Mouse (Mus musculus): Measurements from ENCODE around the gene Pkn3.

The Pkn3 gene

DNA sequence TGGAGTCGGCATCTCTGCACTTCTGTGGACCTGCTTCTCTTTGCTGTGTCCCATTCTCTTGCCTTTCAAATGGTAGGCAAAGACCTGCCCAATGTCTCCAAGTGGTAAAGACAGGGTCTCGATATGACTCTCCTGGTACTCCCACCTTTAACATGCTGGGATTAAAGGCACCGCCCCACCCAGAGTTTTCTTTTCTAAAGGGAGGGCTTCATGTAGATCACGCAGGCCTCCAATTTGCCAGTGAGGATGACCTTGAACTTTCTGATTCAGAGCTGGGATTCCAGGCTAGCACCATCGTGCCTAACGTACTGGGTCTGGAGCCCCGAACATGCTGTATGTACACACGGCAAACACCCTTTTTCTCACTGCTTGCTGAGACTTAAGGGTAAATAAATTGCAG is 14.2 kb upstream of the Pkn3 start:
- DNase-seq (ENCODE audit: low read depth, low spot score) = peak; percentile 60

DNA sequence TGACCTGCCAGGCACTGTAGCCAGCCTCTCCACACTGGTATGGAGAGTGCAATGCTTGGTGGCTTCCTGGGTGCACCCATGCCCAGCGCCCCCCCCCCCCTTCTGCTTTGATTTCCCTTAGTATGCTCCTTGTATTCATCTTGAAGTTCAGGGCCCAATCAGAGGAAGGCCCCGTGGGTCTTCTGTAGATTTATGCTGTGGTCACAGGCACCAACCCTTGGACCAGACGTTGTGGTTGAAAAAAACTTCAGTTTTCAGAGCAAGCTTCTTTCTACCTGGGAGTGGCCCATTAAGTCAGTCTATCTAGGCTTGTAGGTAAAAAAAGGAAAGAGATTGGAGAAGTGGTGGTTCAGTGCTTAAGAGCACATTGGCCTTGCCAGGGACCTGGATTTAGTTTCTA is 13.7 kb upstream of the Pkn3 start:
- no peak for DNase-seq (ENCODE audit: low read depth, low spot score)

DNA sequence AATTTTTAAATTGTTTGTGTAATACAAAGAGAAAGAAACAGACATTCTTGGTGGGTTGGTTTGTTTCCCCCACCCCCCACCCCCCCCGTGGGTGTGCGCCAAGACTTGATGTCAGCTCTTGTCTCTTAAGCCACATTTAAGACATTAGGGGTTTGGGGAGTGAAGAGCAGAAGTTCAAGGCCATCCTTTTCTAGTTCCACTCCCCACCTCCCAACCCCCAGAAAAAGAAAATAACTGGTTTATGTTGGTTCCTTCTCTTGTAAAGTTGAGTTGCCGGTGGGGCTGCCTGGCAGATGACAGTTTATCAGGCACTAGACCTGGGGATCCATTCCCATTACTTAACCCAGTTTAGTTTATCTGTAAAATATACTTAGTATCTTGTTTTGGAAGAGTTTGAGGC is 13.2 kb upstream of the Pkn3 start:
- no peak for DNase-seq (ENCODE audit: low read depth, low spot score)

DNA sequence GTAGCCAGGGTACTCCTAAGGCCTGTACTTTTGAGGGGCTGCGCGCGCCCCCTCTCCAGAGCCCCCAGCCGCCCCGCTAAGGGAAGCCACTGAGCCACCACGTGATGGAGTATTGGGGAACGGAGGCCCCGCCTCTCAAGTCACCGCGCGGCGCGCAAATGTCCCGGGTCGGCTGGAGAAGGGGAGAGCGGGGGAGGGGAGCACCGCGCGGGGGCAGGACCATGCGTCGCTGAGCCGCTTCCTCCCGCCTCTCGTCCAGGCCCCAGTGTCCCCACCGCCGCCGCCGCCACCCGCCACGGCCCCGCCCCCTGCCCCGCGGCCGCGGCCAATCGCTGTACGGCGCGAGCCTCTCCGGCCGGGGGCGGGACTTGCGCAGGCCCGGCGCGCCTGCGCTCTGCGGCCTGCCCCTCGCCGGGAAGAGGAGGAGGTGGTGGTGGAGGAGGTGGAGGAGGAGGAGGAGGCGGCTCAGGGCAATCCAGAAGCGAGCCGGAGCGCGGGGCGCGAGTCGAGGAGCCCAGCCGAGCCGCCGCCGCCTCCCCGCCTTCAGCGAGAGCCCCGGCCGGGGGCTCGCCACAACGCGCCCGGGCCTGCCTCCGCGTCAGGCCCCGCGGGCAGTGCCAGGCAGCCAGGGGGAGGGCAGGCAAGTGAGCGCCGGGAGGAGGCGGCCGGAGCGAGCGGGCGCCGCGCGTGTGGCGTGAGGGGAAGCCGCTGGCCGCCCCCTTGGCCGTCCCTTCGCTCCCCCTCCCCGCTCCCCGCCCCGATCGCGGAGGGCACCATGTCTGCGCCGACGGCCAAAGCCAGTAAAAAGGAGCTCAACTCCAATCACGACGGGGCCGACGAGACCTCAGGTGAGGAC is 11.2 kb upstream of the Pkn3 start:
- peak; percentile 96 for DNase-seq (ENCODE audit: low read depth, low spot score)

DNA sequence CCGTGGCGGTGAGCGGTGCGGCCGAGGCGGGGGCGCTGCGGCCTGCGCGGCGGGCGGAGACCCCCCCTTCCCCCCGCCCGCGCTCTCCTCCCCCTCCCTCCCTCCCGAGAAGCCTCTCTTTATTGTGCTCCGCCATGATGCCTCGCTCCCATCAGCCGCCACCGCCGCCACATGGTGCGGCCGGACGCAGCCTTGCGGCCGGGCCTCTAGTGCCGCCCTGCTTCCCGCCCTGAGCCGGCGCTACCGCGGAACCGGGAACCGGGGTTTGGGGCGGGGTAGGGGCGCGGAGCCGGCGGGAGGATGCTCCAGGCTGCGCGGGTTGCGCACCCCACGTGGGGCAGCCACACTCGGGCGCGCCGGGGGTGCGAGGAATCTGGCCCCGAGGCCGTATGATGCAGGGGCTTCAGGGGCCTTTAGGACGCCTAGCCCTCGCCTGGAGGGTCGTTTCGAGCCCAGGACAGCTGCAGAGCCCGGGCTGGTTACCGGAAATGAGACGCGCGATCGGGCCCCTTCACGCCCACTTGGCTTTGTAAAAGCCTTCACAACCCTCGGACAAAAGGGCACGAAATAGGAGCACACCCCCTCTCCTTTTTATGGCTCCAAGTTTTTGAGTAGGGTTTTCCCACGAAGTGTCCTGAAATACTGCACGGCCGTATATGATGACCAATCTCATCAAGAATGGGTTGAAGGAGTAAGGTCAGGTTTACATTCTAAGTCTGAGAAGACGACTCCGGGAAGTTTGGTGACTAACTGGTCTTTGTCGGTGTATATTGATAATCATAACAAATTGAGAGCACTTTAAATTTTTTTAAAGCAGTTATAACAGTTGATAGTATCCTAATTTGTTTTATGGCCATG is 10.2 kb upstream of the Pkn3 start:
- peak; percentile 68 for DNase-seq (ENCODE audit: low read depth, low spot score)

DNA sequence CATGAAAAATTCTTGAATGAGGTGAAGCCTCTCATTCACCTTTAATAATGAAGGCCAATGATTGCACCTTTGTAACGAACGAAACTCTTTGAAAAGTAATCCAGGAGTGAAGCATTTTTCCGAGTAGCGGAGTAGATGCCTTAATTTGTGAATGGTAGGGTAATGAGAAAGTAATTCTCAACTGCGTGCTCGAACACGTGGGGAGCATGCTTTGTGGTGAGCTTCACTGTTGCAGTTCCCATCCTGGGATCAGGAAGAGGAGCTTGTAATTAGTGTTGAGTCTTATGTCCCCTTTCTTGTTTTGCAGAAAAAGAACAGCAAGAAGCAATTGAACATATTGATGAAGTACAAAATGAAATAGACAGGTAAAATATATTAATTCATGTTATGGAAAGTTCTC is 9.5 kb upstream of the Pkn3 start:
- DNase-seq (ENCODE audit: low read depth, low spot score) = no peak

DNA sequence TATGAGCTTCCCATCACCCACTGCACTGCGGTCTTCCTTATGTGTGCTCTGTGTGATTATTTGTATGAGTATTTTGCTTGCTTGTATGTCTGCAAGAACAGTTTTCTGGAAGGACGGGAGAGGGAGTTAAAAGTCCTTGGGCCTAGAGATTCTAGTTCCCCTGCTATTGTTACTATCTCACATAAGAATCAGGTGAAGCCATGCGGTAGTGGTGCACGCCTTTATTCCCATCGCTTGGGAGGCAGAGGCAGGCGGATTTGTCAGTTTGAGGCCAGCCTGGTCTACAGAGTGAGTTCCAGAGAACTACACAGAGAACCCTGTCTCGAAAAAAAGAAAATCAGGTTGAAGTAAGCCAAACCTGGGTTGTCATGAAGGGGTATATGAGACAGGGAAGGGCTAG is 4.6 kb upstream of the Pkn3 start:
- DNase-seq (ENCODE audit: low read depth, low spot score) = no peak

DNA sequence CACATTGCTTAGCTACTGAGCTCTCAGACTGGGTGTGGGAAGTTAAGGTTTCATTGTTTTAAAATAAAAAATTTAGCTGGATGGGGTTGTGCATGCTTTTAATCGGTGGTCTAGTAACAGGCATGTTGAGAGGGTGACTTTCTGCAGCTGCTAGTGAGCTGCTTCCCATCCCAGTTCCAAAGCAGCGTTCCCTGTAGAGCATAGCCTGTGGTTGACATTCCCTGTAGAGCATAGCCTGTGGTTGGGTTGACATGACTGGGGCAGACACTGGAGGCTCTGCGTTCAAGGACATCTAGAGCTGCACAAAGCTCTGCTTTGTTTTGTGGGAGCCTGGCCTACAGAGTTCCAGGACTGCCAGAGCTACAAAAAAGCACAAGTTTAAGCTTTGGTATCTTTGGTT is 4.2 kb upstream of the Pkn3 start:
- no peak for DNase-seq (ENCODE audit: low read depth, low spot score)

DNA sequence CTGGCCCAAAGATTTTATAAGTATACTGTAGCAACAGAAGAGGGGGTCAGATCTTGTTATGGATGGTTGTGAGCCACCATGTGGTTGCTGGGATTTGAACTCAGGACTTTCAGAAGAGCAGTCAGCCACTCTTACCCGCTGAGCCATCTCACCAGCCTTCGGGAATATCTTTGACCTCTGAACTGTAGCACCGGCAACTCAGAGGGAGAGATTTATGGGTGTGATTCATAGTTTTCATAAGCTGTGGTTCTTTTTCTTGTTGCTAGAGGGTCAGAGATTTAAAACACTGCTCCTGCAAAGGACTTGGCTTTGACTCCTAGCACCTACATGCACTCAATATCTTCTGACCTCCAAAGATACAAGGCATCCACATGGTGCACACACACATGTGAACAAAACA is 1.9 kb upstream of the Pkn3 start:
- DNase-seq (ENCODE audit: low read depth, low spot score) = no peak

DNA sequence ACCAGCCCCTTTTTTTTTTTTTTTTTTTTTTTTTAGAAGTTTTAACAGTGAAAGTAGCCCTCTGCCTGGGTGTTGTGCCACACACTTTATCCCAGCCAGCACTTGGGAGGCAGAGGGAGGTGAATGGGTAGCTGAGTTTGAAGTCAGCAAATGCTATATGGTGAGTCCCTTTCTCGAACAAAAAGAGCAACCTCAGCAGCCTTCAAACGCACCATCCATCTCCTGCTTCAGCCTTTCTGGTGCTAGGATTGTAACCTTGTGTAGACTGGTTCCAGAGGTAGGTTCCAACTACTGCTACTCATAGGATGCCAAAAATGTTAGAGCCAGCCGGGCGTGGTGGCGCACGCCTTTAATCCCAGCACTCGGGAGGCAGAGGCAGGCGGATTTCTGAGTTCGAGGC is 1.0 kb upstream of the Pkn3 start:
- DNase-seq (ENCODE audit: low read depth, low spot score) = no peak

DNA sequence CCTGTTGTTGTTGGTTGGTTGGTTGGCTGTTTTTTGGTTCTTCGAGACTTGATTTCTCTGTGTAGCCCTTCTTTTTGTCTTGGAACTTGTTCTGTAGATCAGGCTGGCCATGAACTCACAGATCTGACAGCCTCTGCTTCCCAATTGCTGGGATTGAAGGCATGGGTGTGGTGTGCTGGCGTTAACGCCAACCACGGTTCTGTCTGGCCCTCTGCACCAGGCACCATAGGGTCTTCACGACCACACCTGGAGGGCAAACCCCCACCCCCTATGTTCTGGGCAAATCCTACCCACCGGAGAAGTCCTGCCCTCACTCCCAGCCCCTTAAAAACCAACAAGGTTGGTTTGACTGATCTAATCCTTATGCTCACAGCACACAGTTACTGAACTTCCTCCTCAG is 525 bp upstream of the Pkn3 start:
- DNase-seq (ENCODE audit: low read depth, low spot score) = no peak

DNA sequence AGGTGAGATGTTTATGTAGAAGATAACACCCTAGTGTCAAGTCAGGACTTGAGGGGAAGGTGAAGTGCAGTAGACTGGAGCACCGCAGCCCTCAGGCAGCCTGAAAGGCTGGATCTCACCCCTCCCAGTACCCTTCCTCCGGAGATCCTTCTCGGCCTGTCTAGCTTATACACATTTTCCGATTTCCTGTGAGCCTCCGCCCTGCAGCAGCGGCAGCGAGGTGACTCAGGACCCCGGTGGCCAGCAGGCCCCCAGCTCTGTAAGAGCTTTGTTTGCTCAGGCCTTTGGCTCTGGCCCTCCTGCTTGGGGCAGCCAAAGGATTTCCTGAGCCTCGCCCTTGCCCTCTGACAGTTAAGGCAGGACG is 847 bp downstream of the Pkn3 start:
- DNase-seq (ENCODE audit: low read depth, low spot score) = no peak

DNA sequence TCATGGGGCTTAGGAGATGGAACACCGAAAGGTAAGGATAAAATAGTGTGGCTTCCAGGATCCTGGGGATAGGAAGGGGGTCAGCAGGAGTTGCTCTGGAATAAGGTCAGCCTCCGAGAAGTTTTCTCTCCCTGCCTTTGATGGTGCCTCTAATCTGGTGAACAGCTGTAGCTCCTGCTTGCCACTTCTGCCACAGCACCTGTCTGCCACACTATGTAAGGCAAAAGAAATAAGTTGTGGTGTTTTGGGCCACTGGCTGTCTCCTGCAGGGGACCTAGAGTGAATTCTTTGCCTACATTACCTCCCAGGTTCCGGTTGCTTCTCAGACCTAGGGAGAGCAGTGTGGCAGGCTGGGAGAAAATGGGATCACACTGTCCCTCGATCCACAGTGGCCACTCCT is 1.3 kb downstream of the Pkn3 start:
- no peak for DNase-seq (ENCODE audit: low read depth, low spot score)

DNA sequence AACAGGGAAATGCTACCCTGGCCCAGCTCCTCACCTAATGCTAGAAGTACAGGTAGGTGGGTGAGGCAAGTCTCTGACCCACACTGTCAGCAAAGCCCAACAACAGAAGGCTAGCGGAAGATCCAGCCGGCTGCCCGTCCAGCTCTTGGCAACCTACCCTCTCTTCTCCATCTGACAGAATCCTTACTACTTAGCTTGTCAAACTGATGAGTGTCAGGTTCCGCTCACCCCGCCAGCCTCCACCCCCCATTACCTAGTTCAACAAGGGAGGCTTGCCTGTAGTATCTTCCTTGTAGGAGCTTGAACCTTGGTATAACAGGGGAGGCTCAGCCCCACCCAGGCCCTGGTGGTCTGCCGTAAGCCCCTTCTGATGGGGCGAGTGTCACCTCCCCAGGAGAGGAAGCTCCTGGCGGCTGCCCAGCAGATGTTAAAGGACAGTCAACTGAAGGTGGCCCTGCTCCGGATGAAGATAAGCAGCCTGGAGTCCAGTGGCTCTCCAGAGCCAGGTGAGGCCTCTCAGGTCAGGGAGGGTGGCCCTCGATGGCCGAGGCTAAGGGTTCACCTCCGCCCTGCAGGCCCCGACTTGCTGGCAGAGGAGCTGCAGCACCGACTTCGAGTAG is 2.8 kb downstream of the Pkn3 start:
- no peak for DNase-seq (ENCODE audit: low read depth, low spot score)

DNA sequence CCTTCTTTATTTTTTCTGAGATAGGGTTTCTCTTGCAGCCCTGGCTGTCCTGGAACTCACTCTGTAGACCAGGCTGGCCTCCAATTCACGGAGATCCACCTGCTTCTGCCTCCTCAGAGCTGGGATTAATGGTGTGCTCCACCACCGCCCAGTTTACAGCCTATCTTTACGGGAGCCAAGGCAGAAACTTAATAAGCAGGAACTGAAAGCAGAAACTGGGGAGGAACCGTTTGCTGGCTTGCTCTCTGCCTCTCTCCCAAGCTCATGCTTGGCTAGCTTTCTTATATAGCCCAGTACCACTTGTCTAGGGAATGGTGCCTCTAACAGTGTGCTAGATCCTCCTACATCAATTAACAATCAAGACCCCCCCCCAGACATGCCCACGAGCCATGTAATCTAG is 6.6 kb downstream of the Pkn3 start:
- DNase-seq (ENCODE audit: low read depth, low spot score) = no peak

DNA sequence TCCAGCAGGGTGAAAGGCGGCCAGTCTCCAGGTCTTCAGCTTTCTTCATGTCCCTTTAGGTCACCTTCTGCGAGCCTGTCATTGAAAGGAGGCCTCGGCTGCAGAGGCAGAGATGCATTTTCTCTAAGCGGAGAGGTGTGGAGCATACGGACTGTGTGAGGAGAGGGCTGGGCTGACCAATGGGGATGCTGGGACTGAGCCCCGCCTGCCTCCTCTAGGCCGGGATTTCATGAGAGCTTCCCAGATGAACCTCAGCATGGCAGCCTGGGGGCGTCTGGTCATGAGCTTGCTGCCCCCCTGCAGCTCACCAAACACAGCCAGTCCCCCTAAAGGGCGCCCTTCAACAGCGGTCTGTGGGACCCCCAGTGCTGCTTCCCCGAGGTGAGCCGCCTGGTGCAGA is 7.1 kb downstream of the Pkn3 start:
- peak; percentile 63 for DNase-seq (ENCODE audit: low read depth, low spot score)

DNA sequence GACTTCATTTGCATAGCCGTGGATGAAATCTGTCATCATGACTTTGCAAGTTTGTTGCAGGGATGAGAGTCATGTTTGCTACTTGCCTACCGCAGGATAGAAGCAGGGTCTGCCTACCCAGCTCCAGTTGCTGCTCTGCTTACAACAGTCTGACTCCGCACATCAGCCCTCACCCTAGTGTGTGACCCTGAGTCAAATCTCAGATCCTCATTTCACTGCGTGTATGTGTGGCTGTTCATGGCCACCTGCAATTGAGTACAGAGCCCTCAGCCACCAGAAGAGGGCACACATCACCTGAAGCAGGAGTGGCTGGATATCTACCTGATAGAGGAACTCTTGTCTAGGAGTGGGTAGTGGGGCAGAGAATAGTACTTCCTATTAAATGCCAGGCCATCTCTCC is 9.8 kb downstream of the Pkn3 start:
- DNase-seq (ENCODE audit: low read depth, low spot score) = peak; percentile 56

DNA sequence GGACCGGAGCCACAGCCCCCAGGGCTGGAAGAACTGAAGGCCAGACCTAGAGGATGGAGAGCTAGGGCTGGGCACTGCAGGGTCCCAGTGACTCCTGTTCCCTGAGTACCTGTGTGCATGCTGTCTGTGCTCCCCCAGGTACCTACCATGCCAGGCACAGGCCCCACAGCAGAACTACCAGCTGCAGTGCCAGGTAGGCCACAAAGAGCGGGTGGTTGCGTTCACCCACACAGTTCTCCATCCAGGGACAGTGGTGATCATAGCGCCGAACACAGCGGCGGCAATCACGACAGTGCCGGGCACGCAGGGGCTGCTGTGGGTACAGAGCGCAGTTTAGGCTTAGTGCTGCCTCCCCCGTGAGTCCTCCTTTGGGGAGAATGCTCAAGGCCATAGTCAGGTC is 14.0 kb downstream of the Pkn3 start:
- DNase-seq (ENCODE audit: low read depth, low spot score) = no peak

DNA sequence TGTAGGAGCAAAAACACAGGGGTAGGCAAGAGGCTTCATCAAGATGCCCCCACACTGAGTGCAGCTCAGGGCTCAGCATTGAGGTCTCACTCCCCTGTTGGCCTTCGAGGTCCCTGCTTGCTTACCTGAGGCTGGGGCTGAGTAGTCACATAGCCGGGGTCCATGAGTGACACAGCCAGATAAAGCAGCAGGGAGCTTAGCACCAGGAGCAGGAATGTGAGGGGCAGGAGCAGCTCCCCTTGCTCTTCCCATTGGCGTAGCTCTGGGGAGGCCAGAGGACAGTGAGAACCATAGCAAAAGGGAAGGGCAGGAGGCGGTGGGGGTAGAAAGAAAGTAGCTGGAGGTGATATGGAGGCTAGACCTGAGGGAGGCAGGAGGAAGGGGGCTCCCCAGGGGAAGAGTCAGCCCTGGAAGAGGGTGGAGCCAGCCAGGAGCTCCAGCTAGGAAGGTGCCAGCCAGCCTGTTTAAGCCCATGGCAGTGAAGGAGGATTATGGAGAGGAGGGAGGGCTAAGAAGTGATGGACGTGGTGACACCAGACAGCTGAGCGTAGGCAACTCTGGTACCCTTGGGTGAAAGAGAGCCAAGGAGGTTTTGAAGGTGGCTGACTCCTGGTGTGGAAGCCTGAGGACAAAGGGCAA is 14.9 kb downstream of the Pkn3 start:
- DNase-seq (ENCODE audit: low read depth, low spot score) = no peak

DNA sequence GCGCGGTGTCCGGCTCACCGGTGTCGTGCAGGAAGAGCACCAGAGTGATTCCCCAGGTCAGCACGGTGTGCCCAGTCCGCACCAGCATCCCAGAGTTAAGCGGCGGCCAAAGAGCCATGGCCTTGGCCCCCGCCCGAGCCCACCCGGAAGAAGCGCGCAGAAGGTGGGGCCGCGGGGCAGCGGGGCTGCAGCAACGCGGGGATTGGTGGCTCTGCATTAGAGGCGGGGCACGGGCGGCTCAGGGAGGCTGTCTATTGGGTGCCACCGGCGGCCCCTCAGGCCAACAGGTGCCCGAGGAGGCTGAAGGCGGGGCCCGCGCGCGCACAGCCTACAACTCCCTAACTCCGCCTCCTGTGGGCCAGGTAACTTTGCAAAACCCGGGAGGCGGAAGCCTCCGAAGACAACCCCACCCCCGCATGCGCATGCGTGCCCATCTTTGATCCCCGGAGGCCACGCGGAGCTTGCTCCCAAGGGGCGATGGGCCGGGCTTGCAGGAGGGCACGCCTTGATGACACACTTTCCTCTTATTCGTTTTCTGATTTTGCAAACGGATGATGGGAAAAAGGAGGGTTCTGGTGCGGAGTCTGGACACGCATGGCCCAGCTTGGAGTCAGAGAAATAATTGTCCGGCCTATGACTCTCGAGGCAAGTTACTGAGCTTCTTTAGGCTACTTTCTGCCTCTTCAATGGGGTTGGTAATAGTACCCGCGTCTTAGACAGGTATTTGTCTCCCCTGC is 16.2 kb downstream of the Pkn3 start, which contains the start of gene Zdhhc12:
TSS of gene Zdhhc12 (minus strand) at position 178 of the 737 bp plus-strand sequence.
- peak; percentile 100 for DNase-seq (ENCODE audit: low read depth, low spot score)

DNA sequence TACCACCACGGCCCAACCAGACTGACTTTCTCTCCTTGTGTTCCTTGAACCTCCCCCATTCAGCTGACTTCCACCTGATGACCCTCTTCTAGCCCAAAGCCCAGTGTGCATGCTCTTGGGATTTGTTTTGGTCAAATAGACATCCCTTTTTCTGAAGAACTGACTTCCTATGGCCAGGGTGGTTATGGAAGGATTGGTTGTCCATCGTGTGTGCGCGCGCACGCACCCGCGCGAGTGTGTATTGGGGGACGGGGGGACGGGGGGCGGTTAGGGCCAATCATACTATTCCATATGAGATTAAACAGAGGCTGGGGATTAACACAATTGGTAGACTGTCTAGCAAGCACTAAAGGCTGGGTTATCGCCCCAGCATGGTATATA is 16.7 kb downstream of the Pkn3 start:
- DNase-seq (ENCODE audit: low read depth, low spot score) = peak; percentile 49
